Mouse (Mus musculus): Measurements from ENCODE around the gene Wfdc3. TPM values are rescaled to one million over a fixed set of nuclear protein-coding genes. Genes with fewer than 3 reads are reported as not detected.

Wfdc3 gene
- total RNA-seq, 2 experiments from 2014 or later, result not detected

- no peak for ATAC-seq (replicated peaks; ENCODE audit: low FRiP score, low TSS enrichment, poor library complexity, severe bottlenecking)
Observed at GRCm38 (mm10) chr2:164777246-164778014, 31.7 kb upstream of the Wfdc3 start.

- ATAC-seq (replicated peaks; ENCODE audit: low FRiP score, low TSS enrichment, poor library complexity, severe bottlenecking), result no peak
Observed at GRCm38 (mm10) chr2:164776801-164777200, 31.1 kb upstream of the Wfdc3 start.

- no peak for ATAC-seq (replicated peaks; ENCODE audit: low FRiP score, low TSS enrichment, poor library complexity, severe bottlenecking)
Observed at GRCm38 (mm10) chr2:164776130-164776529, 30.4 kb upstream of the Wfdc3 start.

DNA sequence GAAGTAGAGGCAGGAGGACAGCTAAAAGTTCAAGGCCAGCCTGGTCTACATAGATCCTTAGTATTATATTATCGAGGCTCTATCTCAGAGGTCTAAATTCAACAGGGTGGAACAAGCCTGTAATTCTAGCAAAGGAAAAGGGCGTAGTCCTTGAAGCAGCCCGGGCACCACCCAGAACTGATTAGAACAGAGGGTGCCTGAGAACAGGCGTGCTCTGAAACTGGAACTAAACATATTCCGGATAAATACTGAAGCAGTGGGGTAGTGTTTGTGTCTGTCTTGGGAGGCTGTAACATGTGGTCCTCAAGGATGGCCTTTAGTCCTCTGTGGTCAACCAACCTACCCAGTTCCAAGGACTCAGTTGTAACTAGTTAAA is 28.2 kb upstream of the Wfdc3 start:
- peak; percentile 57 for ATAC-seq (replicated peaks; ENCODE audit: low FRiP score, low TSS enrichment, poor library complexity, severe bottlenecking)

GRCm38 (mm10) chr2:164773229-164773988 is 27.7 kb upstream of the Wfdc3 start:
- ATAC-seq (replicated peaks; ENCODE audit: low FRiP score, low TSS enrichment, poor library complexity, severe bottlenecking), result 0 out of 2 replicates have a peak, but pooled peaks have one; percentile 0

DNA sequence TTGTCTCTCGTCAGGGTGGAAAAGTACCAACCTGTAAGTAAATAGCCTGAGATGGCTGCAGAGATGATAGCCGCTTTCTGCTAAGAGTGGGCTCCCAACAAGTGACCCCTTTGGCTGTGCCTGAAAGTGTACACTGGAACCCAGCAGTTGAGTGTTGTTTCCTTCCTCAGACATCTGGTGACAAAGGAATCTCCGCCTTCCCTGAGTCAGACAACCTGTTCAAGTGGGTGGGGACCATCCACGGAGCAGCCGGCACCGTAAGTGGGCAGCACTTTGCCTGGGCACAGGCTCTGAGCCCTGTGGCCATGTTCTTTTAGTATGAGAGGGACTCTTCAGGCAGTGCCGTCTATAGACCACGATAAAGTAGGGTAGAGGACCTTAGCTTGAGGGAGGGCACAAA is 25.4 kb upstream of the Wfdc3 start:
- ATAC-seq (replicated peaks; ENCODE audit: low FRiP score, low TSS enrichment, poor library complexity, severe bottlenecking), result no peak

DNA sequence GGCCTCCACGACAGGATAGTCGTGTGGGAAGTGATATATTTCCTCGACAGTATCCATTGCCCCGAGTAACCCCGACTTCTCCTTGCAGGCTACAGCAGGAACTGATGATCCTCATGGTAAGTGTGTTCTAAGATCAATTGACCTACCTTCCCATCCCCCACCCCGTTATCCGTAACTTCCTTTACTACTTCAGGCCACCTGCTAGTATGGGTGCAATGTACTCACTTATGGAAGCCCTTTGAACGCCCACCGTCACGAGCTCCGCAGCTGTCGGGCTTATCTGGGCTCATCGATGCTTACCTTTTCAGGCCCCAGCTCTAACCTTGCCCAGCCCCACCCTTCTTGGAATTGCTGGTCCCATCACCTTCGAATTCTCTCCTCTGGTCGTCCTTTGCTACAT is 24.5 kb upstream of the Wfdc3 start:
- ATAC-seq (replicated peaks; ENCODE audit: low FRiP score, low TSS enrichment, poor library complexity, severe bottlenecking), result no peak

DNA sequence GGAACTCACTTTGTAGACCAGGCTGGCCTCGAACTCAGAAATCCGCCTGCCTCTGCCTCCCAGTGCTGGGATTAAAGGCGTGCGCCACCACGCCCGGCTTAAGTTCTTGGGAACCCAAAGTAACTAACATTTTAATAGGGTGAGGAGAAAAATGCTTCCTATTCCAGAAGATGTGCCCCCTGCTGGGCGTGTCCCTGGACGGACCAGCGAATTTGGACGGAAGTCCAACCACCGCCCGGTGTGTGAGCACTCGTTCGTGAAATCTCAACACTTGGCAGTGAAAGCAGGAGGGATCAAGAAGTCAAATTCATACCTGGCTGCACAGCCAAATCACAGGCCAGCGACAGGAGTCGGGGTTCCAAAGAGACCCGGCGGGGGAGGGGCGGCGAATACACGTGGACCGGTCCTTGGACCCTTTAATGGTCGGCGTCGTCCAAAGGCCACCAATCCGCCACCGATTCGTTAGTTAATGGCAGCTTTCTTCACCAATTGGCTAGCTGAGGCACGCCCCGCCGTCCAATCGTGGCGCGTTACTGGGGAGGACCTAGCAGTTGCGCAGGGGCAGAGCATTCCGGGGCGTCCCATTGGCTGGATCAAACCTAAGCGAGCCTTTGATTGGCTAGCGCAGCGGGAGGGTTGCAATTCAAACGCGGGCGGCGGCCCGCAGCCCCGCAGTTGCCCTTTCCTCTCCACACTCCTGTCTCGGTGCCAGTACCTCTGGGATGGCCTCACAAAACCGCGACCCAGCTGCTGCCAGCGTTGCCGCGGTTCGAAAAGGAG is 23.7 kb upstream of the Wfdc3 start, which contains the start of gene Ube2c:
TSS of gene Ube2c (plus strand) at position 641 of the 780 bp plus-strand sequence.
- peak; percentile 96 for ATAC-seq (replicated peaks; ENCODE audit: low FRiP score, low TSS enrichment, poor library complexity, severe bottlenecking)

- no peak for ATAC-seq (replicated peaks; ENCODE audit: low FRiP score, low TSS enrichment, poor library complexity, severe bottlenecking)
Observed at GRCm38 (mm10) chr2:164767812-164768540, 22.2 kb upstream of the Wfdc3 start.

GRCm38 (mm10) chr2:164765841-164766240 is 20.1 kb upstream of the Wfdc3 start:
- ATAC-seq (replicated peaks; ENCODE audit: low FRiP score, low TSS enrichment, poor library complexity, severe bottlenecking), result no peak

DNA sequence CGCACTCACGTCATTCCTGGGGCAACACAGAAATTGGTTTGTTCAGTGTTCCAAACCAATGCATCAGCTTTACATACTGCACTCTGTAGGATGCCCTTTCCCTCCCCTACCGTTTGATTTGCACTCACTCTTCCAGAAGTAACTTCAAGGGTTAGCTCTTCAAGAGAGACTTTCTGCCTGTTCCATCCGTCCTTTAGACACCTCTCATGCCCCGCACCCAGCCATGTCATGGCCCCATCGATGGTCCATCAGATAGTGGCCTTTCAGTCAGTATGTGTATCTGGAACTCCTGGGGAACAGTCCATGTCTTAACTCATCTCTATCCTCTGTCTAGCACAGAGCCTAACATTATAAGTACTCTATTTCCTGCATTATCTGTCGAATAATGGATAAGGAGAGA is 16.9 kb upstream of the Wfdc3 start:
- no peak for ATAC-seq (replicated peaks; ENCODE audit: low FRiP score, low TSS enrichment, poor library complexity, severe bottlenecking)

DNA sequence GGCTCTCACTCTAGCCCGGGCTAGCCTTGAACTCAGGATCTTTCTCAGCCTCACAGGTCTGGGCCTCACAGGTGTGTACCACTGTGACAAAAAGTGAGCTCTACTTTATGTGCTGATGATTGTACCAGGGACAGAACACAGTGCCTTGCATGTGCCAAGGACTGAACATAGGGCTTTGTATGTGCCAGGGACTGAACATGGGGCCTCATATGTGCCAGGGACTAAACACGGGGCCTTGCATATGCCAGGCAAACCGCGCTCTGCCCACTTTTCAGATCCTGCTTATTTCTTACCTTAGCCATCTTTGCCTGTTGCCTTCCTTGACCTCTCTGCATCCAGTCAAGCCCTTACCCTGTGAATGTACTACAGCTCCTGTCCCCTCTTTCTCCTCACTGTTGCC is 16.2 kb upstream of the Wfdc3 start:
- ATAC-seq (replicated peaks; ENCODE audit: low FRiP score, low TSS enrichment, poor library complexity, severe bottlenecking), result no peak

DNA sequence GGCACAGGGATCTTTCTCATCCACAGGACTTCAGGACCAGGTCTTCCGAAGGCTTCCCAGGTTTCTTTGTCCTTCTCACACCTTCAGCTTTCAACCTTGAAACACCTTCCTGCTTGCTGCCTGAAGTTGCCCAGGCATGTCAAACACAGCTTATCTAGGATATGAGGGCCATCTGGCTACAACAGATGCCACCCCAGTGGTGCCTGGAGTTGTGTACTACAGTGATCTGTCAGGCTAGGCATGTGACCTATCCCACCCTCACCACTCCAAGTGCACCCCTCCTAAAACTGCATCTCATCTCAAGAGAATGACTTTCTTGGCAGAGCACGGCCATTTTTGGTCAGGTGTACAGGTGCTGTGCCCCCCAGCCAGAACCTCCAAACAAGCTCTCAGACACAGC is 15.8 kb upstream of the Wfdc3 start:
- ATAC-seq (replicated peaks; ENCODE audit: low FRiP score, low TSS enrichment, poor library complexity, severe bottlenecking), result peak; percentile 85

DNA sequence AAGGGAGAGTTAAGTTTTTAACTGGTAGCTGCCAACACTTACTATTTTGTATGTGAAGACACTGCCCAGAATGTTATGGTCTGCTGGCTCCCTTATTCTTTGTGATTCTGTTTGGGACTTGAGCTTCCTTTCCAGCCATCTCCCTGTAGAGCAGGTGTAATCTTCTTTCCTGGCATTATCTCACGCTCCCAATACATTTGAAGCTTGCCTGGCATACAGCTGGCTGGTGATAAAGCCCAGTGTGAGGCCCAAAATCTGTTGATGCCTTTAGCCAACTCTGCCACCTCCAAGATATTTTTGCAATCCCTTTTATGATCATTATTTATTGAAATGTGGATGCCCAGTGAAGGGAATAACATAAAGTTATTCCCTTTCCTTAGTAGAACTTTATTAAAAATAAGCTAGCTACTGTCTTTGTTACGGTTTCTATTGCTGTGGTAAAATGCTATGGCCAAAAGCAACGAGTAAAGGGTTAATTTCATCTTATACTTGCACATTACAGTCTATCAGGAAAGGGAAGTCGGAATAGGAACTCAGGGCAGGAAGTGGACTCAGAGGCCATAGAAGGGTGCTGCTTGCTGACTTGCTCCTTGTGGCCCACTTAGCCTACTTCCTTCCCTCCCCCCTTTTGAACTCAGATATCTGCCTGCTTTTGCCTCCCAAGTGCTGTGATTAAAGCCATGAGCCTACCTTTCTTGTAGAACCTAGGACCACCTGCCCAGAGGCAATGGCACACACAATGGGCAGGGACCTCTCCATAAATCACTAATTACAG is 14.5 kb upstream of the Wfdc3 start:
- ATAC-seq (replicated peaks; ENCODE audit: low FRiP score, low TSS enrichment, poor library complexity, severe bottlenecking), result peak; percentile 72

DNA sequence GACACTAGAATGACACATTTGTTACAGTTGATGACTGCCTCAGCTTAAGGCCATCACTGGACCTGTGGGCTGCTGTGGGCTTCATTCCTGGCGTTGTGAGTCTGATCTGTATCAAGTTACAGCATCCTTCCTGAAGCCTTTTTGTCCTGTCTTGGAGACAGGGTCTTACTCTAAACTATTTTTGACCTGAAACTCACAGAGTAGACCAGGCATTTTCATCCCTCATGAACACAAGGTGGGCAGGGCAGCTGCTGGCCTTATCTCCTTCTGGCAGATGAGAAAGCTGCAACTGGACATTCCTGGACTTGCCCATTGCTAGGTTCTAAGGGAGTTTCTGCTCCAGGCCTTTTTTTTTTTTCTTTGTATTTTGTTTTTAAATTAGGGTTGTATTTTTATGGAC is 13.0 kb upstream of the Wfdc3 start:
- no peak for ATAC-seq (replicated peaks; ENCODE audit: low FRiP score, low TSS enrichment, poor library complexity, severe bottlenecking)

GRCm38 (mm10) chr2:164757841-164758240 is 12.1 kb upstream of the Wfdc3 start:
- ATAC-seq (replicated peaks; ENCODE audit: low FRiP score, low TSS enrichment, poor library complexity, severe bottlenecking), result no peak

DNA sequence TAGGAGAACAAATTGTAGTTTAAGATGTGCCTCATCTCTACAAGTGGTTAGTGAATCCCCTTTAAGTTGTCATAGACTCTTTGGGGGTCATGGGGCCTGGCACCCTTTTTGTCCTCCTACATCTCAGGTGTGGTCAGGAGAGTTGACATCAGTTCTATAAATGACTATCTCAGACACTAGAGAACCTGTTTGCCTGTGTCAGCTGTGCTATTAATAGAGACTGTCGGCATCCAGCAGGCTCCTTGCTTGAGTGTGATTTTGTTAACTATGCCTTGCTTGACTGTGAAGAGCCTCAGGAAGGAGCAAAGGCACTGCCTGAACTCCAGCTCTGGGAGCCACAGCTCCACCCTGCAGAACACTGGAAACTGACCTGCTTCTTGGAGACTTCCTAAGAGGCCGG is 9.1 kb upstream of the Wfdc3 start:
- ATAC-seq (replicated peaks; ENCODE audit: low FRiP score, low TSS enrichment, poor library complexity, severe bottlenecking), result no peak

DNA sequence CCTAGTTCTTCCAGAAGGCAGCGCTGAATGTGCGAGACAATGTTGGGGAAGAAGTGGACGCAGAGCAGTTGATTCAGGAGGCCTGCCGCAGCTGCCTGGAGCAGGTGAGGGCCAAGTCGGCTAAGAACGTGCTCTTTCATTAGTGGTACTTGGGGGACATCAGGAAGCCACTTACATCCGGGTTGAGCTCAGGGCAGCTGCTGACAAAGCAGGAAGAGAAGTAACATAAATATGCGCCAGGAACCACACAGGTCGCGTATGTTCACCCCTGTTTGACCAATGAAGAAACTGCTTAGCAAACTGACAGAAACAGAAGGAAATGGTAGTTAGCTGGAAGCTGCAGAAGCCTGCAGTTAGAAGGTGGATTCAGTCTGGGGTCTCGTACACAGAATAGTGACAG is 8.4 kb upstream of the Wfdc3 start:
- no peak for ATAC-seq (replicated peaks; ENCODE audit: low FRiP score, low TSS enrichment, poor library complexity, severe bottlenecking)

DNA sequence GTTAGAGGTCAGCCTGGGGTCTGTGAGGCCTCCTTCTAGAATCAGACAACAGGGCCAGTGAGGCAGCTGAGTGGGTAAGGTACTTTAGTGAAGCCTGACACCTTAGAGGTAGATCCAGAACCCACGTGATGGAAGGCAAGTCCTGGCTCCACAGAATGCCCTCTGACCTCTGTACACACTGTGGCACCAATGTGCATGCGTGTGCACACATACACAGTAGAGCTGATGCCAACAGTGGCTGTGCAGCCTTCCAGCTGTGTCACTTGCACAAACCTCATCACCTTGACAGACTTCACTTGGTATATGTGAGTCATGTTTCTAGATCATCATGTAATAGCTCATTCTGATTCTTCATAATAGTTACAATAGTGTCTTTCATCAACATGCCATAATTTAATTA is 6.7 kb upstream of the Wfdc3 start:
- ATAC-seq (replicated peaks; ENCODE audit: low FRiP score, low TSS enrichment, poor library complexity, severe bottlenecking), result no peak

All from megakaryocyte-erythroid progenitor cell, adult 5-6 weeks (primary cell).